8 mouse cellular contexts compared by ENCODE assay signal in genomic region chr13:74462699-74463385, GRCm38 (mm10). TPM values are rescaled to one million over a fixed set of nuclear protein-coding genes. Genes with fewer than 3 reads are reported as not detected.
DNase-seq lines count a peak whose midpoint lies in the region; ATAC-seq and TF ChIP-seq lines count a peak whose summit lies in the region.

No protein-coding gene starts in this region.

- ATAC-seq in embryonic facial prominence, embryonic 14.5 days (ENCODE audit: low read depth) = peak; percentile 99
- ATAC-seq in limb, embryonic 13.5 days (ENCODE audit: low FRiP score, low read depth) = peak; percentile 99
- ATAC-seq in midbrain, embryonic 16.5 days = peak; percentile 100

- 0 out of 2 replicates have a peak, but pooled peaks have one; percentile 26 for TF ChIP-seq EP300 in heart, adult 2 months (IDR thresholded peaks at IDR 0.05; ENCODE audit: insufficient read depth, low read depth, low read length)

- intact Hi-C loops in heart, adult 2 months (cut with DNase I) = loop anchor here (10.0 kb wide), 3 partner anchors 102 to 342 kb away; partner anchors contain the start of genes Cast, Ccdc127 and Sdha

- H3K27ac ChIP-seq in embryonic facial prominence, embryonic 14.5 days (replicated peaks; ENCODE audit: low read depth, low read length) = peak overlapping the region; percentile 93
- peak overlapping the region; percentile 84 for H3K27ac ChIP-seq in heart, adult 2 months
- H3K27ac ChIP-seq in limb, embryonic 13.5 days = peak overlapping the region; percentile 91
- H3K27ac ChIP-seq in midbrain, embryonic 16.5 days (ENCODE audit: low read length) = peak overlapping the region; percentile 80

- 1% methylated on average over 23 of the region's 23 CpGs for WGBS in embryonic facial prominence, embryonic 14.5 days
- under 1% methylated on average over 23 of the region's 23 CpGs for WGBS in heart, adult 2 months
- 1% methylated on average over 23 of the region's 23 CpGs for WGBS in limb, embryonic 13.5 days
- WGBS in midbrain, embryonic 16.5 days = under 1% methylated on average over 23 of the region's 23 CpGs

- no peaks in the 10 kb centered on the region for H3K36me3 ChIP-seq in embryonic facial prominence, embryonic 14.5 days (ENCODE audit: control insufficient read depth, insufficient read depth, low read length)
- no peaks in the 10 kb centered on the region for H3K36me3 ChIP-seq in heart, adult 2 months (ENCODE audit: control insufficient read depth, insufficient read depth, low read length)
- peaks cover 10% of the 10 kb centered on the region for H3K36me3 ChIP-seq in limb, embryonic 13.5 days
- H3K36me3 ChIP-seq in midbrain, embryonic 16.5 days (ENCODE audit: control insufficient read depth, insufficient read depth, low read length) = no peaks in the 10 kb centered on the region

- no peaks in the 10 kb centered on the region for H3K4me1 ChIP-seq in embryonic facial prominence, embryonic 14.5 days (ENCODE audit: control insufficient read depth, insufficient read depth, low read length)
- H3K4me1 ChIP-seq in heart, adult 2 months (ENCODE audit: control insufficient read depth, insufficient read depth, low read length) = no peaks in the 10 kb centered on the region
- no peaks in the 10 kb centered on the region for H3K4me1 ChIP-seq in limb, embryonic 13.5 days
- H3K4me1 ChIP-seq in midbrain, embryonic 16.5 days (ENCODE audit: control insufficient read depth, insufficient read depth, low read length) = peaks cover 5% of the 10 kb centered on the region; the same call in 1 of the 2 replicates

- H3K4me3 ChIP-seq in embryonic facial prominence, embryonic 14.5 days (ENCODE audit: low read depth, low read length) = peak overlapping the region; percentile 54
- peak overlapping the region; percentile 60 for H3K4me3 ChIP-seq in heart, adult 2 months
- peak overlapping the region; percentile 62 for H3K4me3 ChIP-seq in limb, embryonic 13.5 days
- peak overlapping the region; percentile 56 for H3K4me3 ChIP-seq in midbrain, embryonic 16.5 days (ENCODE audit: low read depth, low read length)

- H3K27me3 ChIP-seq in embryonic facial prominence, embryonic 14.5 days (replicated peaks; ENCODE audit: control insufficient read depth, insufficient read depth, low read length) = no peaks in the 10 kb centered on the region
- no peaks in the 10 kb centered on the region for H3K27me3 ChIP-seq in heart, adult 2 months (ENCODE audit: control insufficient read depth, insufficient read depth, low read length)
- H3K27me3 ChIP-seq in limb, embryonic 13.5 days = no peaks in the 10 kb centered on the region
- H3K27me3 ChIP-seq in midbrain, embryonic 16.5 days (ENCODE audit: control insufficient read depth, insufficient read depth, low read depth, low read length) = no peaks in the 10 kb centered on the region

- peak; percentile 95 for TF ChIP-seq POLR2A in heart, adult 2 months (IDR thresholded peaks at IDR 0.05; ENCODE audit: insufficient read depth, low read depth, low read length)

- DNase-seq in 3T3-L1 (ENCODE audit: low read depth, low spot score) = peak; percentile 97
- DNase-seq in adrenal gland, postnatal 4 days (ENCODE audit: low spot score in 2 of 2) = peak; percentile 18 to 62
- peak; percentile 96 for DNase-seq in embryonic facial prominence, embryonic 14.5 days (ENCODE audit: low spot score)
- DNase-seq in heart, adult 2 months = peak; percentile 84 to 86
- DNase-seq in kidney, adult 8-10 months = peak; percentile 81 to 83
- DNase-seq in spleen, postnatal 10 days (ENCODE audit: low spot score in 2 of 2) = peak; percentile 39 to 74

- peak overlapping the region; percentile 71 for H3K4me2 ChIP-seq in embryonic facial prominence, embryonic 14.5 days (ENCODE audit: low read depth, low read length)
- H3K4me2 ChIP-seq in limb, embryonic 13.5 days (replicated peaks) = peak overlapping the region; percentile 68
- H3K4me2 ChIP-seq in midbrain, embryonic 16.5 days (ENCODE audit: low read length) = peak overlapping the region; percentile 67

- peaks cover 6% of the 10 kb centered on the region; the same call in 1 of the 2 replicates for H3K9me3 ChIP-seq in embryonic facial prominence, embryonic 14.5 days (ENCODE audit: control insufficient read depth, low read length)
- H3K9me3 ChIP-seq in limb, embryonic 13.5 days = no peaks in the 10 kb centered on the region
- H3K9me3 ChIP-seq in midbrain, embryonic 16.5 days (replicated peaks; ENCODE audit: control insufficient read depth, low read length, poor library complexity, severe bottlenecking) = no peaks in the 10 kb centered on the region; the same call in 1 of the 2 replicates

- TF ChIP-seq CTCF in heart, adult 2 months (IDR thresholded peaks at IDR 0.05) = no peak

- H3K9ac ChIP-seq in embryonic facial prominence, embryonic 14.5 days (ENCODE audit: low read depth, low read length) = peak overlapping the region; percentile 71
- peak overlapping the region; percentile 70 for H3K9ac ChIP-seq in heart, adult 2 months (ENCODE audit: low read depth, low read length)
- H3K9ac ChIP-seq in limb, embryonic 13.5 days = peak overlapping the region; percentile 73
- H3K9ac ChIP-seq in midbrain, embryonic 16.5 days (ENCODE audit: low read depth, low read length) = peak overlapping the region; percentile 73

- H3K79me2 ChIP-seq in heart, adult 2 months (replicated peaks; ENCODE audit: control insufficient read depth, insufficient read depth, low read length) = no peaks in the 10 kb centered on the region

RNA-seq across cellular contexts. Expression of gene Zfp825, which starts 30.9 kb away (rescaled TPM):
- total RNA-seq in adrenal gland, postnatal 4 days (2021) = 10 to 100 TPM; 13.2 to 13.7 TPM
- polyA plus RNA-seq in embryonic facial prominence, embryonic 14.5 days (2014; fragmentation: Nextera tagmentation; extraction: Ambion mirVana) = 16.0 and 19.2 TPM in 2 replicates
- 1 to 10 TPM; 5.2 to 5.6 TPM for total RNA-seq in heart, adult 2 months (2021)
- 2.1 and 4.3 TPM in 2 replicates for polyA plus RNA-seq in heart, adult 2 months (2012; rRNA removed)
- polyA plus RNA-seq in limb, embryonic 13.5 days (2015; fragmentation: Nextera tagmentation; extraction: Ambion mirVana) = 26.1 and 26.5 TPM in 2 replicates
- 15.5 and 15.6 TPM in 2 replicates for polyA plus RNA-seq in midbrain, embryonic 16.5 days (2015; fragmentation: Nextera tagmentation; extraction: Ambion mirVana)

Comparison
In these comparisons a context has a peak if more than half of its experiments do, and no peak if none do; other contexts are left out.
1. Peak in every context shown above with its lines: DNase-seq, ATAC-seq, H3K4me3 ChIP-seq and H3K27ac ChIP-seq.
2. DNase-seq: peak in every context shown above with its lines; median percentile 97 in 3T3-L1; 96 in embryonic facial prominence, embryonic 14.5 days; 85 in heart, adult 2 months; 82 in kidney, adult 8-10 months; 56 in spleen, postnatal 10 days; 40 in adrenal gland, postnatal 4 days.